Mouse (Mus musculus) neutrophil, adult 5-6 weeks (primary cell): ENCODE data around the gene Plekhh1. TPM values are rescaled to one million over a fixed set of nuclear protein-coding genes. Genes with fewer than 3 reads are reported as not detected.

Source experiments
- total RNA-seq: library from RNA; stranded (forward); fragments of 200-1000 nt; gene quantifications from 2 replicates; pipeline ENCODE4 v1.2.3, GENCODE M21; 2017

Gene Plekhh1
- total RNA-seq, 1 experiment from 2014 or later: 0.58 TPM

Other genes starting within 250 kb of the Plekhh1 start
- 62.0 and 62.1 TPM in 2 replicates for gene Atp6v1d, start 167.5 kb upstream of the Plekhh1 start, total RNA-seq
- gene Eif2s1, start 167.3 kb upstream of the Plekhh1 start, total RNA-seq: 31.0 and 36.7 TPM in 2 replicates
- gene Plek2, start 122.2 kb upstream of the Plekhh1 start, total RNA-seq: not detected in 2 replicates
- gene Tmem229b, start 21.5 kb upstream of the Plekhh1 start, total RNA-seq: 59.5 and 85.9 TPM in 2 replicates
- 6.1 and 9.7 TPM in 2 replicates for gene Pigh, start 60.5 kb downstream of the Plekhh1 start, total RNA-seq
- 151 and 165 TPM in 2 replicates for gene Arg2, start 101.6 kb downstream of the Plekhh1 start, total RNA-seq
- gene Vti1b, start 143.5 kb downstream of the Plekhh1 start, total RNA-seq: 162 and 189 TPM in 2 replicates
- 19.6 and 20.9 TPM in 2 replicates for gene Rdh11, start 163.1 kb downstream of the Plekhh1 start, total RNA-seq
- gene Rdh12, start 179.8 kb downstream of the Plekhh1 start, total RNA-seq: 73.3 and 81.9 TPM in 2 replicates